Mouse (Mus musculus): ENCODE data around the gene Rab4a. TPM values are rescaled to one million over a fixed set of nuclear protein-coding genes. Genes with fewer than 3 reads are reported as not detected.
"Not testable (repeated sequence)": the region's sequence is repeated elsewhere in the genome, so short reads cannot be mapped to it uniquely, and the experiment has no call there.

Rab4a gene
- polyA plus RNA-seq, 1 experiment, result 19.7 TPM

DNA sequence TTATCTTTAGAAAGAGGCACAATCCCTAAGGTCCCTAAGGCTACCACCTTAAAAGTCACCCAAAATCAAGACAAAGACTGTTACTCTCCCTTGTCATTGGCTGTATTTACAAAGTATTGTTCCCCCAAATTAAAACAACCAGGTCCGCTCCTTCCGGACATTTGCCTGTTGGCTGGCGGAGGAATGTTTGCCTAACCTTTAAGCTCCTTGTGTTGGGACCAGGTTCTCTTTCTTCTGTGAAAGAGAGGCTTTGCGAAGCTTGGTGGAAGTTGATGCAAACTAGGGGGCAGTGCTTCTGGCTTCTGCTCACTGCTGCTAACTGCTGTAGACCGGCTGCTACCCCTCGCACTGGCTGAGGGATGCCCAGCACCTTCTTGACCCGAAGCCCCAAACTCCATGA, 2.9 kb downstream of the Rab4a start:
- H3ac ChIP-seq (ENCODE audit: control insufficient read depth, insufficient read length, low read depth), result no peak overlapping the region
- H3K36me3 ChIP-seq (ENCODE audit: control insufficient read depth, insufficient read depth), result no peaks in the 10 kb centered on the region
- no peaks in the 10 kb centered on the region for H3K27me3 ChIP-seq (ENCODE audit: control insufficient read depth, insufficient read depth, insufficient read length)
- TF ChIP-seq MYOD1 (IDR thresholded peaks at IDR 0.05; ENCODE audit: control insufficient read depth, insufficient read length, low read depth) (no peak), USF1 (IDR thresholded peaks at IDR 0.05; ENCODE audit: low read depth) (no peak), CEBPB (IDR thresholded peaks at IDR 0.05; ENCODE audit: low read depth) (no peak), CTCF (IDR thresholded peaks at IDR 0.05; ENCODE audit: control insufficient read depth, insufficient read depth, insufficient read length) (no peak)
- H3K79me3 ChIP-seq (ENCODE audit: low read depth), result no peaks in the 10 kb centered on the region
- no peak overlapping the region for H3K4me3 ChIP-seq (ENCODE audit: insufficient read depth, poor library complexity, severe bottlenecking)
- H3K79me2 ChIP-seq (ENCODE audit: control insufficient read depth, insufficient read depth), result peaks cover 52% of the 10 kb centered on the region

GRCm38 (mm10) chr8:123809342-123809741, 3.6 kb downstream of the Rab4a start:
- H3K79me3 ChIP-seq (ENCODE audit: low read depth); H3K36me3 ChIP-seq (ENCODE audit: control insufficient read depth, insufficient read depth); H3K27me3 ChIP-seq (ENCODE audit: control insufficient read depth, insufficient read depth, insufficient read length); H3K4me3 ChIP-seq (ENCODE audit: insufficient read depth, poor library complexity, severe bottlenecking); H3ac ChIP-seq (ENCODE audit: control insufficient read depth, insufficient read length, low read depth): not testable (repeated sequence)
- peaks cover 58% of the 10 kb centered on the region for H3K79me2 ChIP-seq (ENCODE audit: control insufficient read depth, insufficient read depth)

- Histone ChIP-seq H3K36me3 (ENCODE audit: control insufficient read depth, insufficient read depth) (no peaks in the 10 kb centered on the region), H3K79me2 (ENCODE audit: control insufficient read depth, insufficient read depth) (peaks cover 44% of the 10 kb centered on the region), H3K4me3 (ENCODE audit: insufficient read depth, poor library complexity, severe bottlenecking) (no peak overlapping the region), H3K79me3 (ENCODE audit: low read depth) (no peaks in the 10 kb centered on the region), H3K27me3 (ENCODE audit: control insufficient read depth, insufficient read depth, insufficient read length) (no peaks in the 10 kb centered on the region), H3ac (ENCODE audit: control insufficient read depth, insufficient read length, low read depth) (no peak overlapping the region)
- TF ChIP-seq MYOD1 (IDR thresholded peaks at IDR 0.05; ENCODE audit: control insufficient read depth, insufficient read length, low read depth), result no peak
- no peak for TF ChIP-seq CTCF (IDR thresholded peaks at IDR 0.05; ENCODE audit: control insufficient read depth, insufficient read depth, insufficient read length)
- TF ChIP-seq USF1 (IDR thresholded peaks at IDR 0.05; ENCODE audit: low read depth), result no peak
- no peak for TF ChIP-seq CEBPB (IDR thresholded peaks at IDR 0.05; ENCODE audit: low read depth)
- TF ChIP-seq FOSL1 (IDR thresholded peaks at IDR 0.05; ENCODE audit: insufficient read depth, low read length, poor library complexity, severe bottlenecking), result no peak
- no peak for TF ChIP-seq MAX (IDR thresholded peaks at IDR 0.05)
- no peak for TF ChIP-seq MYOG (IDR thresholded peaks at IDR 0.05; ENCODE audit: control insufficient read depth, extremely low read depth, insufficient read length)
Observed at GRCm38 (mm10) chr8:123812227-123812626, 6.4 kb downstream of the Rab4a start.

DNA sequence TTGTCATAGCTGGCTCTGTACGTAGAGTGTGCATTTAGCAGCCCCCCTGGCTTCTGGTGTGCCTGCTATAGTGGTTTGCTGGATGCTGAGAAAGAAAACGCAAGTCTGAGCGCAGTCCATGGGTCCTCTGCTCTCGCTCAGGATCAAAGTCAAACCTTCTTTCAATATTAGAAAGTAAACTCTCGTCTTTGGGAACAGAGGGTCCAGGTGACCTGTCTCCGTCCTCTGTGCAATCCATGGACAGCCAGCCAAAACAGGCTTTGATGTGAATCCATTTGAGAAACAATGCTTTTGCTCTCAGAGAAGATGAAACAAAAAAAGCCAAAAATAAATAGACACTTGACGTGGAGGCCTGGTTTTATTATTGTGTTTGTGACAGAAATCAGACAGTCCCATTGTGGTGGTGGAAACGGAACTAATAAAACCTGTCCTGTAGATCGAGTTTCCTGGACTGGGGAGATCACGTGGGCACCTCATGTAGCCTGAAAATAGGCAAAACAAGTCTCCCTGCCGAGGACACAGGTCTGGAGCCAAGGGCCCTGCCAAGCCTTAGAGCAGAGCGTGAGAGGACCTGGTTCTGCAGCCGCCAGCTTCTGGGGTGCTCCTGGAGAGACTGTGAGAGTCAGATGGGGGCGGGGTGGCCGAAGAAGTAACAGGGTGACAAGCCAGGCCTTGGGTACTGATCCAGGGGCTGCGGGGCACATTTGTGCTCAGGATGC, 7.5 kb downstream of the Rab4a start:
- H3K79me3 ChIP-seq (ENCODE audit: low read depth), result peaks cover 3% of the 10 kb centered on the region
- no peaks in the 10 kb centered on the region for H3K27me3 ChIP-seq (ENCODE audit: control insufficient read depth, insufficient read depth, insufficient read length)
- no peaks in the 10 kb centered on the region for H3K36me3 ChIP-seq (ENCODE audit: control insufficient read depth, insufficient read depth)
- TF ChIP-seq MYOD1 (IDR thresholded peaks at IDR 0.05; ENCODE audit: control insufficient read depth, insufficient read length, low read depth), result no peak
- no peak for TF ChIP-seq CEBPB (IDR thresholded peaks at IDR 0.05; ENCODE audit: low read depth)
- peak; percentile 8 for TF ChIP-seq USF1 (IDR thresholded peaks at IDR 0.05; ENCODE audit: low read depth)
- H3K79me2 ChIP-seq (ENCODE audit: control insufficient read depth, insufficient read depth), result peaks cover 34% of the 10 kb centered on the region
- H3ac ChIP-seq (ENCODE audit: control insufficient read depth, insufficient read length, low read depth), result no peak overlapping the region
- no peak overlapping the region for H3K4me3 ChIP-seq (ENCODE audit: insufficient read depth, poor library complexity, severe bottlenecking)

- no peak overlapping the region for H3ac ChIP-seq (ENCODE audit: control insufficient read depth, insufficient read length, low read depth)
- peaks cover 28% of the 10 kb centered on the region for H3K79me2 ChIP-seq (ENCODE audit: control insufficient read depth, insufficient read depth)
- H3K27me3 ChIP-seq (ENCODE audit: control insufficient read depth, insufficient read depth, insufficient read length), result no peaks in the 10 kb centered on the region
- H3K4me3 ChIP-seq (ENCODE audit: insufficient read depth, poor library complexity, severe bottlenecking), result no peak overlapping the region
- TF ChIP-seq MYOG (IDR thresholded peaks at IDR 0.05; ENCODE audit: control insufficient read depth, extremely low read depth, insufficient read length) (no peak), FOSL1 (IDR thresholded peaks at IDR 0.05; ENCODE audit: insufficient read depth, low read length, poor library complexity, severe bottlenecking) (no peak), USF1 (IDR thresholded peaks at IDR 0.05; ENCODE audit: low read depth) (no peak), MYOD1 (IDR thresholded peaks at IDR 0.05; ENCODE audit: control insufficient read depth, insufficient read length, low read depth) (no peak), MAX (IDR thresholded peaks at IDR 0.05) (no peak), CEBPB (IDR thresholded peaks at IDR 0.05; ENCODE audit: low read depth) (no peak), CTCF (IDR thresholded peaks at IDR 0.05; ENCODE audit: control insufficient read depth, insufficient read depth, insufficient read length) (no peak)
- H3K36me3 ChIP-seq (ENCODE audit: control insufficient read depth, insufficient read depth), result no peaks in the 10 kb centered on the region
- peaks cover 3% of the 10 kb centered on the region for H3K79me3 ChIP-seq (ENCODE audit: low read depth)
Observed at GRCm38 (mm10) chr8:123813892-123814266, 8.1 kb downstream of the Rab4a start.

GRCm38 (mm10) chr8:123815325-123815724, 9.5 kb downstream of the Rab4a start:
- no peak overlapping the region for H3ac ChIP-seq (ENCODE audit: control insufficient read depth, insufficient read length, low read depth)
- TF ChIP-seq MYOD1 (IDR thresholded peaks at IDR 0.05; ENCODE audit: control insufficient read depth, insufficient read length, low read depth) (no peak), FOSL1 (IDR thresholded peaks at IDR 0.05; ENCODE audit: insufficient read depth, low read length, poor library complexity, severe bottlenecking) (no peak), CEBPB (IDR thresholded peaks at IDR 0.05; ENCODE audit: low read depth) (no peak), MAX (IDR thresholded peaks at IDR 0.05) (no peak), MYOG (IDR thresholded peaks at IDR 0.05; ENCODE audit: control insufficient read depth, extremely low read depth, insufficient read length) (no peak), CTCF (IDR thresholded peaks at IDR 0.05; ENCODE audit: control insufficient read depth, insufficient read depth, insufficient read length) (no peak), USF1 (IDR thresholded peaks at IDR 0.05; ENCODE audit: low read depth) (no peak)
- H3K36me3 ChIP-seq (ENCODE audit: control insufficient read depth, insufficient read depth), result no peaks in the 10 kb centered on the region
- H3K4me3 ChIP-seq (ENCODE audit: insufficient read depth, poor library complexity, severe bottlenecking), result no peak overlapping the region
- H3K79me2 ChIP-seq (ENCODE audit: control insufficient read depth, insufficient read depth), result peaks cover 23% of the 10 kb centered on the region
- no peaks in the 10 kb centered on the region for H3K27me3 ChIP-seq (ENCODE audit: control insufficient read depth, insufficient read depth, insufficient read length)
- H3K79me3 ChIP-seq (ENCODE audit: low read depth), result peaks cover 3% of the 10 kb centered on the region

All from C2C12 (cell line).